Mouse (Mus musculus): ENCODE results near the gene Peg10. TPM values are rescaled to one million over a fixed set of nuclear protein-coding genes. Genes with fewer than 3 reads are reported as not detected.
"Not testable (repeated sequence)": the region's sequence is repeated elsewhere in the genome, so short reads cannot be mapped to it uniquely, and the experiment has no call there.

Gene Peg10
- polyA plus RNA-seq, 1 experiment, result 0.16 TPM

GRCm38 (mm10) chr6:4748506-4748961, 1.4 kb downstream of the Peg10 start:
- Histone ChIP-seq H3K4me1 (ENCODE audit: control insufficient read depth, insufficient read depth, insufficient read length, low read length) (peaks cover 4% of the 10 kb centered on the region; the same call in 1 of the 2 replicates), H3K27ac (ENCODE audit: insufficient read depth, low read depth, low read length) (no peak overlapping the region), H3K4me3 (ENCODE audit: low read depth, low read length) (peak overlapping the region; percentile 30), H3K36me3 (ENCODE audit: control insufficient read depth, insufficient read depth, low read length) (no peaks in the 10 kb centered on the region), H3K27me3 (ENCODE audit: control insufficient read depth, insufficient read depth, low read length) (peaks cover 13% of the 10 kb centered on the region)
- TF ChIP-seq CTCF (IDR thresholded peaks at IDR 0.05; ENCODE audit: extremely low read depth, insufficient read length, insufficient replicate concordance, low read depth, low read length) (no peak), POLR2A (IDR thresholded peaks at IDR 0.05; ENCODE audit: low read depth, low read length) (no peak)
- WGBS, result 64% methylated on average over 15 of the region's 15 CpGs

- H3K4me3 ChIP-seq (ENCODE audit: low read depth, low read length), result no peak overlapping the region
- WGBS, result 51% methylated on average over 22 of the region's 22 CpGs
- no peaks in the 10 kb centered on the region for H3K36me3 ChIP-seq (ENCODE audit: control insufficient read depth, insufficient read depth, low read length)
- H3K4me1 ChIP-seq (ENCODE audit: control insufficient read depth, insufficient read depth, insufficient read length, low read length), result peaks cover 4% of the 10 kb centered on the region; the same call in 1 of the 2 replicates
- peaks cover 13% of the 10 kb centered on the region for H3K27me3 ChIP-seq (ENCODE audit: control insufficient read depth, insufficient read depth, low read length)
- no peak for TF ChIP-seq CTCF (IDR thresholded peaks at IDR 0.05; ENCODE audit: extremely low read depth, insufficient read length, insufficient replicate concordance, low read depth, low read length)
- no peak for TF ChIP-seq POLR2A (IDR thresholded peaks at IDR 0.05; ENCODE audit: low read depth, low read length)
- H3K27ac ChIP-seq (ENCODE audit: insufficient read depth, low read depth, low read length), result no peak overlapping the region
These were observed 2.0 kb downstream of the Peg10 start for GRCm38 (mm10) chr6:4749091-4749490.

GRCm38 (mm10) chr6:4751355-4751754, 4.2 kb downstream of the Peg10 start:
- peaks cover 12% of the 10 kb centered on the region for H3K27me3 ChIP-seq (ENCODE audit: control insufficient read depth, insufficient read depth, low read length)
- no peak overlapping the region for H3K4me3 ChIP-seq (ENCODE audit: low read depth, low read length)
- TF ChIP-seq POLR2A (IDR thresholded peaks at IDR 0.05; ENCODE audit: low read depth, low read length) (no peak), CTCF (IDR thresholded peaks at IDR 0.05; ENCODE audit: extremely low read depth, insufficient read length, insufficient replicate concordance, low read depth, low read length) (no peak)
- 81% methylated on average over 4 of the region's 4 CpGs for WGBS
- peaks cover 4% of the 10 kb centered on the region; the same call in 1 of the 2 replicates for H3K4me1 ChIP-seq (ENCODE audit: control insufficient read depth, insufficient read depth, insufficient read length, low read length)
- H3K36me3 ChIP-seq (ENCODE audit: control insufficient read depth, insufficient read depth, low read length), result no peaks in the 10 kb centered on the region
- no peak overlapping the region for H3K27ac ChIP-seq (ENCODE audit: insufficient read depth, low read depth, low read length)

DNA sequence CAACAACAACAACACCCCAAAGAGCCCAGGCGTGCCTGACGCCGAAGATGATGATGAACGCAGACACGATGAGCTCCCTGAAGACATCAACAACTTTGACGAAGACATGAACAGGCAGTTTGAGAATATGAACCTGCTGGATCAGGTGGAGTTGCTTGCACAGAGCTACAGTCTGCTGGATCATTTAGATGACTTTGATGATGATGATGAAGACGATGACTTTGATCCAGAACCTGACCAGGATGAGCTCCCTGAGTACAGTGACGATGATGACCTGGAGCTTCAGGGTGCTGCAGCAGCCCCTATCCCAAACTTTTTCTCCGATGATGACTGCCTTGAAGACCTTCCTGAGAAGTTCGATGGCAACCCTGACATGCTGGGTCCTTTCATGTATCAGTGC, 7.2 kb downstream of the Peg10 start:
- H3K4me3 ChIP-seq (ENCODE audit: low read depth, low read length), result no peak overlapping the region
- TF ChIP-seq POLR2A (IDR thresholded peaks at IDR 0.05; ENCODE audit: low read depth, low read length) (no peak), CTCF (IDR thresholded peaks at IDR 0.05; ENCODE audit: extremely low read depth, insufficient read length, insufficient replicate concordance, low read depth, low read length) (no peak)
- no peaks in the 10 kb centered on the region for H3K36me3 ChIP-seq (ENCODE audit: control insufficient read depth, insufficient read depth, low read length)
- 92% methylated on average over 10 of the region's 10 CpGs for WGBS
- H3K27ac ChIP-seq (ENCODE audit: insufficient read depth, low read depth, low read length), result no peak overlapping the region
- H3K4me1 ChIP-seq (ENCODE audit: control insufficient read depth, insufficient read depth, insufficient read length, low read length), result no peaks in the 10 kb centered on the region; the same call in 1 of the 2 replicates
- no peaks in the 10 kb centered on the region for H3K27me3 ChIP-seq (ENCODE audit: control insufficient read depth, insufficient read depth, low read length)

GRCm38 (mm10) chr6:4754886-4755285, 7.8 kb downstream of the Peg10 start:
- Histone ChIP-seq H3K4me3 (ENCODE audit: low read depth, low read length) (no peak overlapping the region), H3K36me3 (ENCODE audit: control insufficient read depth, insufficient read depth, low read length) (no peaks in the 10 kb centered on the region), H3K27me3 (ENCODE audit: control insufficient read depth, insufficient read depth, low read length) (no peaks in the 10 kb centered on the region), H3K4me1 (ENCODE audit: control insufficient read depth, insufficient read depth, insufficient read length, low read length) (no peaks in the 10 kb centered on the region), H3K27ac (ENCODE audit: insufficient read depth, low read depth, low read length) (no peak overlapping the region)
- 96% methylated on average over 16 of the region's 16 CpGs for WGBS
- TF ChIP-seq POLR2A (IDR thresholded peaks at IDR 0.05; ENCODE audit: low read depth, low read length) (no peak), CTCF (IDR thresholded peaks at IDR 0.05; ENCODE audit: extremely low read depth, insufficient read length, insufficient replicate concordance, low read depth, low read length) (no peak)

GRCm38 (mm10) chr6:4761415-4762142, 14.5 kb downstream of the Peg10 start:
- H3K27ac ChIP-seq (ENCODE audit: insufficient read depth, low read depth, low read length); H3K4me1 ChIP-seq (ENCODE audit: control insufficient read depth, insufficient read depth, insufficient read length, low read length); H3K4me3 ChIP-seq (ENCODE audit: low read depth, low read length); H3K27me3 ChIP-seq (ENCODE audit: control insufficient read depth, insufficient read depth, low read length); H3K36me3 ChIP-seq (ENCODE audit: control insufficient read depth, insufficient read depth, low read length): not testable (repeated sequence)
- 45% methylated on average over 3 of the region's 3 CpGs for WGBS

DNA sequence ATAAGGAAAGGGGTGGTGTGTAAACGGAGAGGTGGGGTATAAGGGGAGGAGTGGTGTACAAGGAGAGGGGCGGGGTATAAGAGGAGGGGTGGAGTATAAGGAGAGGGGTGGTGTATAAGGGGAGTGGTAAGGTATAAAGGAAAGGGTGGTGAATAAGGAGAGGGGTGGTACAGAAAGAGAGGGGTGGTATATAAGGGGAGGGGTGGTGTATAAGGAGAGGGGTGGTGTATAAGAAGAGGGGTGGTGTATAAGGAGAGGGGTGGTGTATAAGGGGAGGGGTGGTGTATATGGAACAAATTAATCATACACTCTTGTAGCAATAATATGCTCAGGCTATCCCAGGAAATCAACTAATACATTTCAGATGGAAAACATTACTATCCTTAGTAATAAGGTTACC, 15.1 kb downstream of the Peg10 start:
- 45% methylated on average over 2 of the region's 2 CpGs for WGBS
- H3K27me3 ChIP-seq (ENCODE audit: control insufficient read depth, insufficient read depth, low read length), result no peaks in the 10 kb centered on the region
- no peaks in the 10 kb centered on the region for H3K36me3 ChIP-seq (ENCODE audit: control insufficient read depth, insufficient read depth, low read length)
- H3K27ac ChIP-seq (ENCODE audit: insufficient read depth, low read depth, low read length), result no peak overlapping the region
- TF ChIP-seq CTCF (IDR thresholded peaks at IDR 0.05; ENCODE audit: extremely low read depth, insufficient read length, insufficient replicate concordance, low read depth, low read length) (no peak), POLR2A (IDR thresholded peaks at IDR 0.05; ENCODE audit: low read depth, low read length) (no peak)
- H3K4me1 ChIP-seq (ENCODE audit: control insufficient read depth, insufficient read depth, insufficient read length, low read length), result no peaks in the 10 kb centered on the region
- H3K4me3 ChIP-seq (ENCODE audit: low read depth, low read length), result no peak overlapping the region

All from small intestine, adult 2 months (tissue).